Mouse (Mus musculus) myocyte (in vitro differentiated cells): ENCODE results near the gene Tacc2.
"Not testable (repeated sequence)": the region's sequence is repeated elsewhere in the genome, so short reads cannot be mapped to it uniquely, and the experiment has no call there.

Experiments used
- CEBPB ChIP-seq: IDR thresholded peaks from 2 replicates; pipeline ENCODE4 v1.6.1; 2011; ENCODE audit warnings: mild to moderate bottlenecking, moderate library complexity; ENCODE audit not compliant: poor library complexity, insufficient read depth, severe bottlenecking
- E2F4 ChIP-seq: IDR thresholded peaks from one replicate; pipeline ENCODE4 v1.6.1; 2011; ENCODE audit warnings: mild to moderate bottlenecking, control low read depth, moderate library complexity; ENCODE audit not compliant: insufficient read depth
- MAX ChIP-seq: IDR thresholded peaks from one replicate; pipeline ENCODE4 v1.6.1; 2011; ENCODE audit warnings: low read depth, mild to moderate bottlenecking, control low read depth
- MYOD1 ChIP-seq, 3 experiments: IDR thresholded peaks; one replicate each; pipeline ENCODE4 v1.6.1; 2011; ENCODE audit warnings: control low read depth in 2 of 3, low read depth in 2 of 3, mild to moderate bottlenecking in 2 of 3, moderate library complexity in 1 of 3; ENCODE audit not compliant: insufficient read length in 2 of 3, control insufficient read depth in 1 of 3
- MYOG ChIP-seq, 3 experiments: IDR thresholded peaks; one replicate each; pipeline ENCODE4 v1.6.1; 2011; ENCODE audit warnings: control low read depth in 2 of 3, low read depth in 2 of 3, mild to moderate bottlenecking in 2 of 3; ENCODE audit not compliant: insufficient read length in 2 of 3, control insufficient read depth in 1 of 3, insufficient read depth in 1 of 3
- POLR2A ChIP-seq: IDR thresholded peaks from one replicate; pipeline ENCODE4 v1.6.1; 2011; ENCODE audit warnings: low read depth, mild to moderate bottlenecking, control low read depth, moderate library complexity; ENCODE audit not compliant: insufficient read length
- POLR2AphosphoS2 ChIP-seq: IDR thresholded peaks from one replicate; pipeline ENCODE4 v1.6.1; 2011; ENCODE audit warnings: low read depth, control low read depth; ENCODE audit not compliant: insufficient read length
- REST ChIP-seq: IDR thresholded peaks from one replicate; pipeline ENCODE4 v1.6.1; 2011; ENCODE audit warnings: mild to moderate bottlenecking, control low read depth, moderate library complexity; ENCODE audit not compliant: insufficient read depth, insufficient read length
- TCF12 ChIP-seq: IDR thresholded peaks from one replicate; pipeline ENCODE4 v1.6.1; 2011; ENCODE audit warnings: mild to moderate bottlenecking, control low read depth; ENCODE audit not compliant: poor library complexity, insufficient read depth, severe bottlenecking
- TCF3 ChIP-seq: IDR thresholded peaks from one replicate; pipeline ENCODE4 v1.6.1; 2011; ENCODE audit warnings: low read depth, control low read depth; ENCODE audit not compliant: insufficient read length
- USF1 ChIP-seq: IDR thresholded peaks from one replicate; pipeline ENCODE4 v1.6.1; 2011; ENCODE audit warnings: low read depth, mild to moderate bottlenecking, control low read depth, moderate library complexity

- not testable (repeated sequence) for TF ChIP-seq MAX; POLR2A; TCF12; MYOD1 (IDR thresholded peaks at IDR 0.05; ENCODE audit: control insufficient read depth in 1 of 3, insufficient read length in 2 of 3, low read depth in 2 of 3); TCF3; POLR2AphosphoS2; MYOG (IDR thresholded peaks at IDR 0.05; ENCODE audit: control insufficient read depth in 1 of 3, insufficient read depth in 1 of 3, insufficient read length in 2 of 3, low read depth in 2 of 3); USF1; REST; CEBPB; E2F4
These were observed 16.4 kb downstream of the Tacc2 start for GRCm38 (mm10) chr7:130593375-130594239.
